Mouse (Mus musculus) hindbrain, embryonic 14.5 days (tissue): ENCODE data around the gene Rapsn. TPM values are rescaled to one million over a fixed set of nuclear protein-coding genes. Genes with fewer than 3 reads are reported as not detected.

Source experiments
- polyA plus RNA-seq: library from polyadenylated mRNA; unstranded; fragments of >200 nt; fragmentation: Nextera tagmentation; extraction: Ambion mirVana; gene quantifications from 2 replicates; pipeline ENCODE4 v1.2.1, GENCODE M21; 2014

Gene Rapsn
- polyA plus RNA-seq, 1 experiment from 2014 or later: 1.1 TPM

Other genes starting within 250 kb of the Rapsn start
- gene Mtch2, start 188.5 kb upstream of the Rapsn start, polyA plus RNA-seq: 270 and 276 TPM in 2 replicates
- 182 and 189 TPM in 2 replicates for gene C1qtnf4, start 149.8 kb upstream of the Rapsn start, polyA plus RNA-seq
- 44.2 and 45.5 TPM in 2 replicates for gene Kbtbd4, start 130.9 kb upstream of the Rapsn start, polyA plus RNA-seq
- gene Ndufs3, start 130.8 kb upstream of the Rapsn start, polyA plus RNA-seq: 216 and 227 TPM in 2 replicates
- 75.2 and 78.5 TPM in 2 replicates for gene Celf1, start 95.2 kb upstream of the Rapsn start, polyA plus RNA-seq
- gene Psmc3, start 18.4 kb downstream of the Rapsn start, polyA plus RNA-seq: 237 and 243 TPM in 2 replicates
- gene Slc39a13, start 34.8 kb downstream of the Rapsn start, polyA plus RNA-seq: 27.4 and 27.6 TPM in 2 replicates
- 4.1 and 4.3 TPM in 2 replicates for gene Spi1, start 46.8 kb downstream of the Rapsn start, polyA plus RNA-seq
- not detected in 2 replicates for gene Mybpc3, start 82.5 kb downstream of the Rapsn start, polyA plus RNA-seq
- gene Madd, start 148.2 kb downstream of the Rapsn start, polyA plus RNA-seq: 51.6 and 58.4 TPM in 2 replicates
- 1.5 and 2.8 TPM in 2 replicates for gene Nr1h3, start 167.2 kb downstream of the Rapsn start, polyA plus RNA-seq
- gene Acp2, start 167.3 kb downstream of the Rapsn start, polyA plus RNA-seq: 40.9 and 49.8 TPM in 2 replicates
- gene Ddb2, start 201.4 kb downstream of the Rapsn start, polyA plus RNA-seq: 9.4 and 11.4 TPM in 2 replicates
- 12.9 and 13.5 TPM in 2 replicates for gene Pacsin3, start 220.3 kb downstream of the Rapsn start, polyA plus RNA-seq
- gene Arfgap2, start 229.4 kb downstream of the Rapsn start, polyA plus RNA-seq: 59.6 and 64.0 TPM in 2 replicates